Comparison of ENCODE assay signal across 16 mouse cellular contexts in the genomic region with DNA sequence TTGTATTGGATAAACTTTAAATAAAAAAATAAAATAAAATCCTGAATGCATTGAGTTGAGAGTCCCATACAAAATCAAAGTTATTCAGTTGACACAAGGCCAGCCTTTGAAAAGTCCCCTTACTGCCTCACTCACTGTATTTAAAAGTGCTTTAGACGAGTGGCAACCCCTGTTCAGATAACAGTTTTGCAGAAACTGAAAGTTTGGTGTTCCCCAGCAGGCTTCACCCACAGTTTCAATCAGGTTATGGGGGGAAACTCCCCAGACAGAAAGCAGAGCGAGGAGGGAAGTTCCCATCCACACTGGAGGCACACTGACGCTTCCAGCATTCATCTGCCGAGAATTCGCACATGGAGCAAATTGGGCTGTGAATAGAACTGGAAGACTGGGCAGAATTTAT. TPM values are rescaled to one million over a fixed set of nuclear protein-coding genes. Genes with fewer than 3 reads are reported as not detected.
"Had no signal": no experiment of that assay in that cellular context is flagged by ENCODE, and none has a peak within 500 bp of the region (broad histone marks: within the 10 kb centered on the region; RNA-seq: fewer than 3 reads in every experiment).

No protein-coding gene starts in this region.

- H3K36me3 ChIP-seq: limb, embryonic 12.5 days; liver, embryonic 13.5 days; midbrain, embryonic 13.5 days had no signal

- H3K9ac ChIP-seq: limb, embryonic 12.5 days; liver, embryonic 13.5 days; liver, postnatal 0 days; midbrain, embryonic 13.5 days had no signal

- H3K27ac ChIP-seq: kidney, postnatal 0 days; left cerebral cortex, adult 2 months; limb, embryonic 12.5 days; liver, embryonic 13.5 days; midbrain, embryonic 13.5 days; stomach, postnatal 0 days had no signal

- DNase-seq: kidney, adult 11 months; kidney, adult 9 months; kidney, postnatal 4 days; liver; liver, embryonic 13.5 days; liver, postnatal 0 days; lung, postnatal 36 days; right cerebral cortex, adult 18-20 months; right cerebral cortex, postnatal 25 days; thymus, postnatal 4 days had no signal

- H3K4me3 ChIP-seq: left cerebral cortex, adult 2 months; limb, embryonic 12.5 days; liver, embryonic 13.5 days; midbrain, embryonic 13.5 days had no signal

- H3K9me3 ChIP-seq: limb, embryonic 12.5 days; liver, embryonic 13.5 days; midbrain, embryonic 13.5 days had no signal

RNA-seq across cellular contexts. Expression of gene Fam89a, which starts 5.0 kb away (rescaled TPM):
- total RNA-seq: megakaryocyte progenitor cell, adult 5-6 weeks had no signal

RNA-seq across cellular contexts. Expression of gene Trim67, which starts 36.3 kb away (rescaled TPM):
- total RNA-seq: megakaryocyte progenitor cell, adult 5-6 weeks had no signal
